Mouse (Mus musculus) kidney, embryonic 16.5 days (tissue): ENCODE results near the gene Gm48551. TPM values are rescaled to one million over a fixed set of nuclear protein-coding genes. Genes with fewer than 3 reads are reported as not detected.

Experiments
- ATAC-seq: fragments of 200-750 bp; cut with Nextera tagmentation; 2 replicates; pipeline ENCODE4 v1.8.0; 2017; ENCODE audit warnings: moderate TSS enrichment; ENCODE audit not compliant: low FRiP score, low TSS enrichment
- H3K27ac ChIP-seq: fragments of 300-500 bp; sonication (generic); 2 replicates; pipeline ENCODE4 v1.5.1; 2014; ENCODE audit warnings: low read length
- H3K27me3 ChIP-seq: fragments of 300-500 bp; sonication (generic); 2 replicates; pipeline ENCODE4 v1.6.1; 2014; ENCODE audit warnings: low read length, control low read depth, mixed read lengths; ENCODE audit not compliant: insufficient read depth
- H3K36me3 ChIP-seq: fragments of 300-500 bp; sonication (generic); 2 replicates; pipeline ENCODE4 v1.6.1; 2014; ENCODE audit warnings: low read length, control low read depth, mixed read lengths; ENCODE audit not compliant: insufficient read depth
- H3K4me1 ChIP-seq: fragments of 300-500 bp; sonication (generic); 2 replicates; pipeline ENCODE4 v1.6.1; 2014; ENCODE audit warnings: low read length, control low read depth, mixed read lengths; ENCODE audit not compliant: insufficient read depth
- H3K4me2 ChIP-seq: fragments of 300-500 bp; sonication (generic); replicated peaks from 2 replicates; pipeline ENCODE4 v1.6.1; 2014; ENCODE audit warnings: low read depth, low read length
- H3K4me3 ChIP-seq: fragments of 300-500 bp; sonication (generic); 2 replicates; pipeline ENCODE4 v1.5.1; 2014; ENCODE audit warnings: mild to moderate bottlenecking, low read length
- H3K9ac ChIP-seq: fragments of 300-500 bp; sonication (generic); replicated peaks from 2 replicates; pipeline ENCODE4 v1.6.1; 2014; ENCODE audit warnings: low read length
- H3K9me3 ChIP-seq: fragments of 300-500 bp; sonication (generic); 2 replicates; pipeline ENCODE4 v1.6.1; 2016; ENCODE audit warnings: low read length, control low read depth
- WGBS: fragments of 180-500 bp; shearing (Covaris S2); extraction: QIAGEN DNeasy Blood & Tissue Kit; methylation state at CpG from one replicate; pipeline ENCODE4 v1.1.7; 2014; 5-methylcytosine and 5-hydroxymethylcytosine counted together
- polyA plus RNA-seq: library from polyadenylated mRNA; unstranded; fragments of >200 nt; fragmentation: Nextera tagmentation; extraction: Ambion mirVana; gene quantifications from 2 replicates; pipeline ENCODE4 v1.2.1, GENCODE M21; 2015

Gm48551 gene
- polyA plus RNA-seq, 1 experiment from 2014 or later = 5.0 TPM

- WGBS = 85% methylated on average over 6 of the region's 6 CpGs
- no peak overlapping the region for H3K9ac ChIP-seq
- H3K27ac ChIP-seq = no peak overlapping the region
- H3K4me2 ChIP-seq = no peak overlapping the region
- peaks cover 23% of the 10 kb centered on the region for H3K36me3 ChIP-seq
- no peaks in the 10 kb centered on the region for H3K9me3 ChIP-seq
- H3K4me1 ChIP-seq = peaks cover 35% of the 10 kb centered on the region
- no peaks in the 10 kb centered on the region for H3K27me3 ChIP-seq
- ATAC-seq = no peak
- no peak overlapping the region for H3K4me3 ChIP-seq
Observed at GRCm38 (mm10) chr10:81392270-81392669, 8.0 kb downstream of the Gm48551 start.

GRCm38 (mm10) chr10:81392781-81393185, 8.5 kb downstream of the Gm48551 start, which contains the start of gene Smim24:
Gene Smim24, plus strand, starts transcription at chr10:81393051.
- Histone ChIP-seq H3K9me3 (no peaks in the 10 kb centered on the region), H3K27ac (peak within 1 kb of the TSS; percentile 44), H3K9ac (peak within 1 kb of the TSS; percentile 62), H3K4me3 (peak within 1 kb of the TSS; percentile 36), H3K4me2 (peak within 1 kb of the TSS; percentile 56), H3K27me3 (no peaks in the 10 kb centered on the region), H3K4me1 (peaks cover 35% of the 10 kb centered on the region), H3K36me3 (peaks cover 18% of the 10 kb centered on the region)
- ATAC-seq = peak; percentile 52
- WGBS = 61% methylated on average over 14 of the region's 14 CpGs

- no peaks in the 10 kb centered on the region for H3K9me3 ChIP-seq
- H3K4me2 ChIP-seq = peak overlapping the region; percentile 56
- peaks cover 14% of the 10 kb centered on the region; the same call in 1 of the 2 replicates for H3K36me3 ChIP-seq
- ATAC-seq = peak; percentile 7; the same call in 1 of the 2 replicates
- H3K27me3 ChIP-seq = no peaks in the 10 kb centered on the region
- H3K4me3 ChIP-seq = peak overlapping the region; percentile 36
- H3K4me1 ChIP-seq = peaks cover 35% of the 10 kb centered on the region
- WGBS = 7% methylated on average over 19 of the region's 19 CpGs
- peak overlapping the region; percentile 44 for H3K27ac ChIP-seq
- H3K9ac ChIP-seq = peak overlapping the region; percentile 62
Observed at GRCm38 (mm10) chr10:81393456-81394063, 9.3 kb downstream of the Gm48551 start.

GRCm38 (mm10) chr10:81395127-81395526, 10.9 kb downstream of the Gm48551 start:
- Histone ChIP-seq H3K9me3 (no peaks in the 10 kb centered on the region), H3K4me3 (no peak overlapping the region), H3K36me3 (peaks cover 26% of the 10 kb centered on the region; the same call in 1 of the 2 replicates), H3K4me1 (peaks cover 25% of the 10 kb centered on the region), H3K4me2 (no peak overlapping the region), H3K27ac (no peak overlapping the region), H3K9ac (no peak overlapping the region), H3K27me3 (no peaks in the 10 kb centered on the region)
- ATAC-seq = no peak
- 20% methylated on average over 5 of the region's 5 CpGs for WGBS

GRCm38 (mm10) chr10:81395865-81396264, 11.6 kb downstream of the Gm48551 start:
- Histone ChIP-seq H3K9ac (0 out of 2 replicates have a peak overlapping the region, but pooled peaks have one; percentile 19), H3K4me1 (peaks cover 29% of the 10 kb centered on the region), H3K4me3 (no peak overlapping the region), H3K9me3 (no peaks in the 10 kb centered on the region), H3K4me2 (no peak overlapping the region), H3K27me3 (no peaks in the 10 kb centered on the region), H3K36me3 (peaks cover 29% of the 10 kb centered on the region; the same call in 1 of the 2 replicates), H3K27ac (no peak overlapping the region)
- 88% methylated on average over 4 of the region's 4 CpGs for WGBS
- ATAC-seq = no peak

- ATAC-seq = no peak
- WGBS = 76% methylated on average over 5 of the region's 5 CpGs
- no peak overlapping the region for H3K4me2 ChIP-seq
- peak overlapping the region; percentile 31; the same call in 1 of the 2 replicates for H3K9ac ChIP-seq
- no peaks in the 10 kb centered on the region for H3K27me3 ChIP-seq
- no peaks in the 10 kb centered on the region for H3K9me3 ChIP-seq
- no peak overlapping the region for H3K27ac ChIP-seq
- H3K4me3 ChIP-seq = no peak overlapping the region
- peaks cover 37% of the 10 kb centered on the region for H3K4me1 ChIP-seq
- H3K36me3 ChIP-seq = peaks cover 29% of the 10 kb centered on the region; the same call in 1 of the 2 replicates
Observed at GRCm38 (mm10) chr10:81396749-81397148, 12.5 kb downstream of the Gm48551 start.

- H3K27me3 ChIP-seq = no peaks in the 10 kb centered on the region
- no peak overlapping the region for H3K4me2 ChIP-seq
- H3K4me1 ChIP-seq = peaks cover 40% of the 10 kb centered on the region
- H3K9me3 ChIP-seq = no peaks in the 10 kb centered on the region
- H3K27ac ChIP-seq = no peak overlapping the region
- WGBS = 62% methylated on average over 5 of the region's 5 CpGs
- H3K36me3 ChIP-seq = peaks cover 30% of the 10 kb centered on the region; the same call in 1 of the 2 replicates
- no peak for ATAC-seq
- no peak overlapping the region for H3K9ac ChIP-seq
- no peak overlapping the region for H3K4me3 ChIP-seq
Observed at GRCm38 (mm10) chr10:81399296-81399695, 15.0 kb downstream of the Gm48551 start.

- Histone ChIP-seq H3K27ac (no peak overlapping the region), H3K4me1 (peaks cover 44% of the 10 kb centered on the region), H3K27me3 (no peaks in the 10 kb centered on the region), H3K9ac (no peak overlapping the region), H3K4me3 (no peak overlapping the region), H3K4me2 (no peak overlapping the region), H3K9me3 (no peaks in the 10 kb centered on the region), H3K36me3 (peaks cover 35% of the 10 kb centered on the region; the same call in 1 of the 2 replicates)
- ATAC-seq = no peak
- 84% methylated on average over 18 of the region's 18 CpGs for WGBS
Observed at GRCm38 (mm10) chr10:81399798-81400308, 15.6 kb downstream of the Gm48551 start.

GRCm38 (mm10) chr10:81400371-81401204, 16.3 kb downstream of the Gm48551 start:
- WGBS = 67% methylated on average over 22 of the region's 22 CpGs
- Histone ChIP-seq H3K27me3 (no peaks in the 10 kb centered on the region), H3K36me3 (peaks cover 39% of the 10 kb centered on the region; the same call in 1 of the 2 replicates), H3K4me2 (no peak overlapping the region), H3K4me1 (peaks cover 45% of the 10 kb centered on the region), H3K4me3 (no peak overlapping the region), H3K9ac (no peak overlapping the region; the same call in 1 of the 2 replicates), H3K27ac (peak overlapping the region; percentile 95), H3K9me3 (no peaks in the 10 kb centered on the region)
- ATAC-seq = no peak
